Mouse (Mus musculus): Measurements from ENCODE around the gene Srsf2.

The Srsf2 gene

GRCm38 (mm10) chr11:116807938-116808606, 44.8 kb downstream of the Srsf2 start:
- DNase-seq = peak; percentile 42 to 65

- no peak for DNase-seq
Measured at GRCm38 (mm10) chr11:116807526-116807925, 45.4 kb downstream of the Srsf2 start.

- no peak for DNase-seq
Measured at GRCm38 (mm10) chr11:116807116-116807515, 45.8 kb downstream of the Srsf2 start.

GRCm38 (mm10) chr11:116806136-116807071, 46.5 kb downstream of the Srsf2 start:
- no peak for DNase-seq

GRCm38 (mm10) chr11:116802709-116803108, 50.2 kb downstream of the Srsf2 start:
- DNase-seq = no peak

- DNase-seq = no peak
Measured at GRCm38 (mm10) chr11:116801106-116801505, 51.8 kb downstream of the Srsf2 start.
